Mouse (Mus musculus): ENCODE data around the gene A930018P22Rik.
"Not testable (repeated sequence)": the region's sequence is repeated elsewhere in the genome, so short reads cannot be mapped to it uniquely, and the experiment has no call there.

The A930018P22Rik gene
- long read RNA-seq, experiment 1, result 0 reads
- long read RNA-seq, experiment 2, result 0 reads

GRCm38 (mm10) chr2:104122505-104123378 is at the start of gene A930018P22Rik:
TSS of gene A930018P22Rik (plus strand) at chr2:104122769.
- intact Hi-C loops (cut with DNase I), result loop anchor here (1.0 kb wide), 1 partner anchor 78 kb away; no protein-coding TSS in a partner anchor

- intact Hi-C loops (cut with DNase I), result not testable (repeated sequence)
Observed at GRCm38 (mm10) chr2:104078285-104078684, 44.3 kb upstream of the A930018P22Rik start.

- intact Hi-C loops (cut with DNase I), result not testable (repeated sequence)
Observed at GRCm38 (mm10) chr2:104081436-104082050, 41.0 kb upstream of the A930018P22Rik start.

DNA sequence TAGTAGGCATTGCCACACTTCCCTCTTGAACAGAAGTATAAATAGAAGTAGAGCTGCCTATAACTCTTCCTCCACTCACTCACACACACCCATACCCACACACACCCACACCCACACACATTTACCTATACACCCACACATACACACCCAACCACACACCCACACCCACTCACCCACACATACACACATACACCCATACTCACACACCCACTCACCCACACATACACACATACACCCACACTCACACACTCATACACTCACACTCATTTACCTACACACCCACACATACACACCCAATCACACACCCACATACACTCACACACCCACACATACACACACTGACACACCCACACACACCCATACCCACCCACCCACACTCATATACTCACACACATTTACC is 40.1 kb upstream of the A930018P22Rik start:
- intact Hi-C loops (cut with DNase I), result no loop called here

DNA sequence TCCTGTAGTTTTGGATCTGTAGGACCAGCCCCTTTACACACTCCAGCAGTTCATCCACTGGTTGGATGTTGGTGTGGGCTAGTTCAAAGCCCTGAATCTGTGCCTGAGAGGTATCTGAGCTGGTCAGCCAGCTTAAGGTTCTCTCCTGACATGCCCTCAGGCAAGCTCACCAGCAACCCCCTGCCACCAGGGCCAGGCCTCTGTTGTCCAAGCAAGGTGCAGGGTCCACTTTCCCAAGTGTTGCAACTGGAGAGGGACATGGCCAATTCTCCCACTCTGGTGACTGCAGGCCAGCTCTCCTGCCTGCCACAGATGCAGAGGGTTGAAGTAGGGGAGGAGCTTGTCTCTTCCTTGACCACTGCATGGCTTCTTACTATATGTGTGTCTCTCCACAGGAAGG is 38.5 kb upstream of the A930018P22Rik start:
- intact Hi-C loops (cut with DNase I), result not testable (repeated sequence)

GRCm38 (mm10) chr2:104087562-104087961 is 35.0 kb upstream of the A930018P22Rik start:
- intact Hi-C loops (cut with DNase I), result not testable (repeated sequence)

GRCm38 (mm10) chr2:104093305-104093704 is 29.3 kb upstream of the A930018P22Rik start:
- intact Hi-C loops (cut with DNase I), result no loop called here

DNA sequence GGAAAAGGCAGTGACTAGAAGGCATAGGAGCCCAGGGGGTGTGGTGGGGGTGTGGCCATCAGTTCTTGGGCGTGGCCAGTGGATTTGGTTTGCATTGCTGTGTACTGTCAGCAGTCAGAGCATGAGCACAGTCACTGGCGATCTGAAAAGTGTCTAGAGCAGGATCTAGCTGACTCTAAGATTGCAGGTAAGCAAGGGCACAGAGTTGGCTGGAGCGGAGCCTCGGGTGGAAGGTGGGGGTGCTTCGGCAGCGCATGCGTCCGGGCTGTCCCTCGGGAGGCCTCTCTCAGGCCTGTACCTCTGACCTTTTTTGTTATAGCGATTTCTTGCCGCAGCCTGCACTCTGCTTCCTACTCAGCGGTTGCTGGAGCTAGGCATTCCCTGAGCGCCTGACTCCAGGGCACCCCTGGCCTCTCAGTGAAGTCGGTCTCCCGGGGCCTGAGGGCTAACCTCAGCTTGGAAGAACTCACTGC is 26.8 kb upstream of the A930018P22Rik start, which contains the start of gene Cd59a:
Cd59a (plus strand) TSS at position 61 of the 473 bp plus-strand sequence.
- intact Hi-C loops (cut with DNase I), result no loop called here

DNA sequence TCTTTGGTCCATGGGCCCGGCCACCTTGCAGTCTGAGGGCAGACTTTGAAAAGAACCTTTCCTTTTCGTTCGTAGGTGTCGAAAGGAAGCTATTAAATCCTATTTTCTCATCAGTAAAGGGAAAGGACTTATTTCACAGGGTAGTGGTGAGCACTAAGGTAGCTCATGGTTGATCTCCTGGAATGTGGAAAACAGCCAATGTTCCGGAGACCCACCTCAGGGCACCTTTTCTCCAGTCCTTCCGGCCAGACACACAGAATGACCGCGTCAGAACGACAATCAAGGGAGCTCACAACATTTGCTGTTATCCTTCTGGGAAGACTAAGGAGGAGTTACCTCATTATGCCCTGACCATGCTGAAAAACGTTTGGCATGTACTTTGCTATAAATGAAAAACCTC is 26.3 kb upstream of the A930018P22Rik start:
- intact Hi-C loops (cut with DNase I), result no loop called here

GRCm38 (mm10) chr2:104096796-104097195 is 25.8 kb upstream of the A930018P22Rik start:
- intact Hi-C loops (cut with DNase I), result not testable (repeated sequence)

DNA sequence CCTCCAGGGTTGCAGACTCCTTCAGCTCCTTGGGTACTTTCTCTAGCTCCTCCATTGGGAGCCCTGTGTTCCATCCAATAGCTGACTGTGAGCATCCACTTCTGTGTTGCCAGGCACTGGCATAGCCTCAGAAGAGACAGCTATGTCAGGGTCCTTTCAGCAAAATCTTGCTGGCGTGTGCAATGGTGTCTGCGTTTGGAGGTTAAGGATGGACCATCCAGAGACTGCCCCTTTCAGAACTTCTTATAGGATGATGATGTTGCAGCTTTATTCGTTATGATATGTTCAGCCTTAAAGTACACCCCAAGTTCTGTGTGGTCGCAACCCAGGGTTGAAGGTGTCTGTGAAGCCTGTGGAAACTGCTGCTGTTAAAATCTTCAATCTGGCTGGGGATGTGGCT is 25.2 kb upstream of the A930018P22Rik start:
- intact Hi-C loops (cut with DNase I), result not testable (repeated sequence)

DNA sequence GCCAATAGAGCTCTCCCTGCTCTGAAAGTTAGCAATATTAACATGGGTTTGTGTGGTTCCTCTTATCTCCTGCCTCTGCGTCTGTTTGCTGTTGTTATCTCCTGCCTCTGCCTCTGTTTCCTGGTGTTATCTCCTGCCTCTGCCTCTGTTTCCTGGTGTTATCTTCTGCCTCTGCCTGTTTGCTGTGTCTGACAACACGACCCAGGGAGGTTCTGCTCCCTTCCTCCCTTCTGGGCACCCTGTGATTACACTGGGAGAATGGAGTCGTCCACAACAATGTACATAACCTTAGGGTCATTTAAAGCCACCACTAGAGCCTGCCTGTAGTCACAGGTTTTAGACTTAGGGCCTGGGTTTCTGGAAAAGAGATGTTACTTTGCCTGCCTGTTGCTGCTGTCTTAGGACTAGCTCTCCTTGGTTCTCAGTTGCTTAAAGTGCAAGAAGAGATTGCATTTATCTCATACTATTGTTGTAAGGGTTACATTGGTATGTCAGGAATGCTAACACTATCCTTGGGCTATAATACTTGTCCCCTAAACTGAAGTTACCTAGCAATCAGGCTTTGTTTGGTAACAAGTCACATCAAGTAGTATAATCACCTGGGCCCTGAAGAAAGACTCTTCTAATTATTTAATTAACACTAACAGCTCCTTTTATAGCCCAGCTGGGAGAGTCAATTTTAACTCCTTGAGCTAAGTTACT is 23.9 kb upstream of the A930018P22Rik start:
- intact Hi-C loops (cut with DNase I), result no loop called here

GRCm38 (mm10) chr2:104099231-104099585 is 23.4 kb upstream of the A930018P22Rik start:
- intact Hi-C loops (cut with DNase I), result no loop called here

- intact Hi-C loops (cut with DNase I), result no loop called here
Observed at GRCm38 (mm10) chr2:104099946-104100345, 22.6 kb upstream of the A930018P22Rik start.

GRCm38 (mm10) chr2:104104800-104105199 is 17.8 kb upstream of the A930018P22Rik start:
- intact Hi-C loops (cut with DNase I), result no loop called here

- intact Hi-C loops (cut with DNase I), result not testable (repeated sequence)
Observed at GRCm38 (mm10) chr2:104109021-104109420, 13.5 kb upstream of the A930018P22Rik start.

- intact Hi-C loops (cut with DNase I), result no loop called here
Observed at GRCm38 (mm10) chr2:104109528-104109927, 13.0 kb upstream of the A930018P22Rik start.

- intact Hi-C loops (cut with DNase I), result no loop called here
Observed at GRCm38 (mm10) chr2:104110031-104110430, 12.5 kb upstream of the A930018P22Rik start.

- intact Hi-C loops (cut with DNase I), result not testable (repeated sequence)
Observed at GRCm38 (mm10) chr2:104111170-104111797, 11.3 kb upstream of the A930018P22Rik start.

DNA sequence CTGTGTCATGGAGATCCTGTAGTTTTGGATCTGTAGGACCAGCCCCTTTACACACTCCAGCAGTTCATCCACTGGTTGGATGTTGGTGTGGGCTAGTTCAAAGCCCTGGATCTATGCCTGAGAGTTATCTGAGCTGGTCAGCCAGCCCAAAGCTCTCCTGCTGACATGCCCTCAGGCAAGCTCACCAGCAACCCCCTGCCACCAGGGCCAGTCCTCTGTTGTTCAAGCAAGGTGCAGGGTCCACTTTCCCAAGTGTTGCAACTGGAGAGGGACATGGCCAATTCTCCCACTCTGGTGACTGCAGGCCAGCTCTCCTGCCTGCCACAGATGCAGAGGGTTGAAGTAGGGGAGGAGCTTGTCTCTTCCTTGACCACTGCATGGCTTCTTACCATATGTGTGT is 9.0 kb upstream of the A930018P22Rik start:
- intact Hi-C loops (cut with DNase I), result not testable (repeated sequence)

- intact Hi-C loops (cut with DNase I), result no loop called here
Observed at GRCm38 (mm10) chr2:104114898-104115297, 7.7 kb upstream of the A930018P22Rik start.
